Mouse (Mus musculus): ENCODE measurements around the gene Btg1. TPM values are rescaled to one million over a fixed set of nuclear protein-coding genes. Genes with fewer than 3 reads are reported as not detected.
A peak's percentile ranks its signal among the peaks of the same experiment; 100 is the strongest.

The Btg1 gene
- 67.8 and 69.5 TPM in 2 replicates for polyA plus RNA-seq (2016; fragmentation: Nextera tagmentation; extraction: Ambion mirVana)

DNA sequence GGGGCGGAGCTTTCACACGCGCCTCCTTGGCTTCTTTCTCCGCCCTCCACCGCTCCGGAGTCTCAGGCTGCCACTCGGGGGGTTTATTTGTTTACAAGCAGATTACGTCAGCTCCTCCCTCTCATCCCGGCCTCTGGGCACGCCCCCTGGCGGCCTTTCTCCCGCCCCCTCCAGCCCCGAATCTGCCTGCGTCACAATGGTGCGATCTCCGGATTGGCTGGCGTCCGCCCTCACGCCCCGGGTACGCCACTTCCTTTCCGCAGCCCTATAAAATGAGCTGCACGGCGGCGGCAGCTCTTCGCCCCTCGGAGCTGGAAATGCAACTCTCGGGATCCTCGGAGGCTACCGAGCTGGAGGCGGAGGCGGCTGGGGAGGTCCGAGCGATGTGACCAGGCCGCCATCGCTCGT, at the start of gene Btg1:
Gene Btg1, plus strand, starts transcription at position 298 of the 408 bp plus-strand sequence.
- peak within 1 kb of the TSS; percentile 91 for H3K27ac ChIP-seq
- H3K4me3 ChIP-seq: peak within 1 kb of the TSS; percentile 95
- WGBS: under 1% methylated on average over 37 of the region's 37 CpGs
- no peaks in the 10 kb centered on the region for H3K27me3 ChIP-seq (replicated peaks)
- peak within 1 kb of the TSS; percentile 100 for H3K9ac ChIP-seq
- peak; percentile 97 for ATAC-seq (ENCODE audit: low FRiP score, low read depth)
- H3K36me3 ChIP-seq: peaks cover 13% of the 10 kb centered on the region
- no peaks in the 10 kb centered on the region for H3K9me3 ChIP-seq
- peak within 1 kb of the TSS; percentile 62 for H3K4me2 ChIP-seq (replicated peaks)
- peaks cover 9% of the 10 kb centered on the region for H3K4me1 ChIP-seq

GRCm38 (mm10) chr10:96569469-96569868, 47.3 kb upstream of the Btg1 start:
- Histone ChIP-seq H3K27ac (no peak overlapping the region), H3K27me3 (replicated peaks) (no peaks in the 10 kb centered on the region), H3K9ac (no peak overlapping the region), H3K4me2 (replicated peaks) (no peak overlapping the region), H3K4me1 (no peaks in the 10 kb centered on the region), H3K9me3 (no peaks in the 10 kb centered on the region), H3K36me3 (no peaks in the 10 kb centered on the region), H3K4me3 (no peak overlapping the region)
- 86% methylated on average over 8 of the region's 8 CpGs for WGBS
- no peak for ATAC-seq (ENCODE audit: low FRiP score, low read depth)

DNA sequence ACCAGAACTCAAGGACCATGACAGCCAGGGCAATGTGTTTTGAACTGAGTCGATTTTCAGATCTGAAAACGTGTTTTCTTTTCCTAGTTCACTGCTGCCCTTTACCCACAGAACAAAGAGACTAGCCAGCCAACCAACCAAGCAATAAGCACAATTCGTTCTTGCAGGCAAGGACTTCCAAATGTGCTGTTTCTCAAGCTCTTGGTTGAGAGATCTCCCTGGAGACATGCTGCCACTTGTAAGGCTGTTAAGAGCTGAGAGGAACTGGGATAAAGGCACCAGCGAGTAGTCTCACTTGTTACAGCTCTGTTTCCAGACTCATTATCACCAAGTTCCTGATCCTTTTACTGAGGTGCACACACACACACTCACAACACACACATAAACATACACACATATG, 45.6 kb upstream of the Btg1 start:
- no peaks in the 10 kb centered on the region for H3K27me3 ChIP-seq (replicated peaks)
- H3K4me1 ChIP-seq: no peaks in the 10 kb centered on the region
- WGBS: 65% methylated on average over 4 of the region's 4 CpGs
- H3K9ac ChIP-seq: no peak overlapping the region
- no peaks in the 10 kb centered on the region for H3K36me3 ChIP-seq
- no peak overlapping the region for H3K27ac ChIP-seq
- no peak overlapping the region for H3K4me2 ChIP-seq (replicated peaks)
- no peak overlapping the region for H3K4me3 ChIP-seq
- no peaks in the 10 kb centered on the region for H3K9me3 ChIP-seq
- no peak for ATAC-seq (ENCODE audit: low FRiP score, low read depth)

- no peak overlapping the region for H3K4me2 ChIP-seq (replicated peaks)
- WGBS: 63% methylated on average over 6 of the region's 6 CpGs
- no peak overlapping the region for H3K27ac ChIP-seq
- ATAC-seq (ENCODE audit: low FRiP score, low read depth): no peak
- no peak overlapping the region for H3K4me3 ChIP-seq
- H3K9ac ChIP-seq: no peak overlapping the region
- no peaks in the 10 kb centered on the region for H3K9me3 ChIP-seq
- H3K27me3 ChIP-seq (replicated peaks): no peaks in the 10 kb centered on the region
- no peaks in the 10 kb centered on the region for H3K36me3 ChIP-seq
- H3K4me1 ChIP-seq: no peaks in the 10 kb centered on the region
These were observed 42.0 kb upstream of the Btg1 start for GRCm38 (mm10) chr10:96574786-96575185.

GRCm38 (mm10) chr10:96575338-96575737, 41.5 kb upstream of the Btg1 start:
- 90% methylated on average over 5 of the region's 5 CpGs for WGBS
- Histone ChIP-seq H3K27ac (no peak overlapping the region), H3K4me2 (replicated peaks) (no peak overlapping the region), H3K9ac (no peak overlapping the region), H3K27me3 (replicated peaks) (no peaks in the 10 kb centered on the region), H3K9me3 (no peaks in the 10 kb centered on the region), H3K4me3 (no peak overlapping the region), H3K4me1 (no peaks in the 10 kb centered on the region), H3K36me3 (no peaks in the 10 kb centered on the region)
- ATAC-seq (ENCODE audit: low FRiP score, low read depth): no peak

DNA sequence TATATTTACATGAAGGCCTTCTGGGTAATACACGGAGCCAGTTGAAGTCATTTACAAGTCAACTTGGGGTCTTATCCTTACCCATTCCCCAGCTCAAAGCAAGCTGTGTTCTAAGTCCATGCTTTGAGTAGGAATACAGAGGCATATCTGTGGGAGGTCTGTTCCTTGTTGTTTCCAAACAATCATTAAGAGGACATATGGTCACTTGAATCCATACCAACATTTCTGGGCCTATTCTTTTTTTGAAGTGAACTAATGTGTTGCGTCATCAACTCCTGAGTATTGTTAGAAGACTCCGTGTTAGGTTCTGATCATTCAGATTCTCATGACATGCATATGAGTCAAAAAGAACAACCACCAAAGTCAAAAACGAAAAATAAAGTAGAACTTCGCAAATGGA, 37.9 kb upstream of the Btg1 start:
- Histone ChIP-seq H3K27me3 (replicated peaks) (no peaks in the 10 kb centered on the region), H3K36me3 (no peaks in the 10 kb centered on the region), H3K9ac (no peak overlapping the region), H3K4me3 (no peak overlapping the region), H3K27ac (no peak overlapping the region), H3K9me3 (no peaks in the 10 kb centered on the region), H3K4me1 (no peaks in the 10 kb centered on the region), H3K4me2 (replicated peaks) (no peak overlapping the region)
- no peak for ATAC-seq (ENCODE audit: low FRiP score, low read depth)
- 83% methylated on average over 5 of the region's 5 CpGs for WGBS

DNA sequence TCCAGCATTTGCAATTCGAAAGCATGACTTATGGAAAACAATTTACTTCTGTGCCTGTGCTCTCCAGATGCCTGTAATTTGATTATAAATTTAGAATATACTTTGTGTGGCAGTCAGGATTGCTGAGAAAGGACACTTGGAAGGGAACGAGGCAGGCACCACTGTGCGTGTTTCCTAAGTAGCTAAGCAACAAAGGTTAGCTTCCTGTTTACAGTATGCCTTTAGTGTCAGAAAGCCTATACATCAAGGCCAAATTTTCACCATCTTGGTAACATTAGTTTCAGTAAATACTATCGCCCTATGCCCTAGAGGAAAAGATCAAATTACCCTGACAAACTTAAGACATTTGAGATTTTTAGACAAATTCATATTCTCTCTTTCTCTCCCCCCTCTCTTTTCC, 37.4 kb upstream of the Btg1 start:
- Histone ChIP-seq H3K27ac (no peak overlapping the region), H3K27me3 (replicated peaks) (no peaks in the 10 kb centered on the region), H3K9ac (no peak overlapping the region), H3K4me3 (no peak overlapping the region), H3K36me3 (no peaks in the 10 kb centered on the region), H3K4me1 (no peaks in the 10 kb centered on the region), H3K4me2 (replicated peaks) (no peak overlapping the region), H3K9me3 (no peaks in the 10 kb centered on the region)
- no peak for ATAC-seq (ENCODE audit: low FRiP score, low read depth)
- WGBS: 72% methylated on average over 4 of the region's 4 CpGs

GRCm38 (mm10) chr10:96580246-96580645, 36.6 kb upstream of the Btg1 start:
- H3K9me3 ChIP-seq: no peaks in the 10 kb centered on the region
- H3K27me3 ChIP-seq (replicated peaks): no peaks in the 10 kb centered on the region
- H3K4me3 ChIP-seq: no peak overlapping the region
- no peaks in the 10 kb centered on the region for H3K36me3 ChIP-seq
- no peak overlapping the region for H3K27ac ChIP-seq
- 86% methylated on average over 7 of the region's 7 CpGs for WGBS
- no peaks in the 10 kb centered on the region for H3K4me1 ChIP-seq
- no peak overlapping the region for H3K9ac ChIP-seq
- ATAC-seq (ENCODE audit: low FRiP score, low read depth): no peak
- H3K4me2 ChIP-seq (replicated peaks): no peak overlapping the region

GRCm38 (mm10) chr10:96581232-96581631, 35.6 kb upstream of the Btg1 start:
- H3K27me3 ChIP-seq (replicated peaks): no peaks in the 10 kb centered on the region
- no peaks in the 10 kb centered on the region for H3K36me3 ChIP-seq
- no peaks in the 10 kb centered on the region for H3K4me1 ChIP-seq
- no peak overlapping the region for H3K4me3 ChIP-seq
- H3K27ac ChIP-seq: no peak overlapping the region
- no peak overlapping the region for H3K4me2 ChIP-seq (replicated peaks)
- H3K9ac ChIP-seq: no peak overlapping the region
- H3K9me3 ChIP-seq: no peaks in the 10 kb centered on the region
- no peak for ATAC-seq (ENCODE audit: low FRiP score, low read depth)
- WGBS: 56% methylated on average over 6 of the region's 6 CpGs

- Histone ChIP-seq H3K27ac (no peak overlapping the region), H3K27me3 (replicated peaks) (no peaks in the 10 kb centered on the region), H3K9ac (no peak overlapping the region), H3K4me2 (replicated peaks) (no peak overlapping the region), H3K4me3 (no peak overlapping the region), H3K36me3 (no peaks in the 10 kb centered on the region), H3K9me3 (no peaks in the 10 kb centered on the region), H3K4me1 (no peaks in the 10 kb centered on the region)
- no peak for ATAC-seq (ENCODE audit: low FRiP score, low read depth)
- 75% methylated on average over 4 of the region's 4 CpGs for whole genome bisulfite sequencing
These were observed 30.5 kb upstream of the Btg1 start for GRCm38 (mm10) chr10:96586191-96586880.

DNA sequence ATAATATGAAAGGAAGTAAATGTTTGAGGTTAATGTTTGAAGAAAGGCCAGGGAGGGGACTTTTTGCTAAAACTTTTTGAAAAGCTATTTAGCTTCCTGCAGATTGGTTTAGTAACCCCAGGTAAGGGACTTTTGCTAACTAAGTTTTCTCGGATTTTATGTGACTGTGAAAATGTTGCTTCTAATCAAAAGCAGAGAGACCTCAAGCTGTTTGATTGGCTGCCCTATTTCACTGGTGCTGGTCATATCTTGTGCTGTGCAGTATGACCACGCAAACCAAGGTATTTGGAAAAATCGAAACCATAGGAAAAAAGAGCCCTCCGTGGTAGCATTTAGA, 30.0 kb upstream of the Btg1 start:
- no peaks in the 10 kb centered on the region for H3K36me3 ChIP-seq
- H3K9ac ChIP-seq: no peak overlapping the region
- no peaks in the 10 kb centered on the region for H3K9me3 ChIP-seq
- no peak overlapping the region for H3K27ac ChIP-seq
- H3K4me2 ChIP-seq (replicated peaks): no peak overlapping the region
- WGBS: 81% methylated on average over 4 of the region's 4 CpGs
- H3K4me3 ChIP-seq: no peak overlapping the region
- ATAC-seq (ENCODE audit: low FRiP score, low read depth): no peak
- no peaks in the 10 kb centered on the region for H3K27me3 ChIP-seq (replicated peaks)
- H3K4me1 ChIP-seq: no peaks in the 10 kb centered on the region

GRCm38 (mm10) chr10:96588233-96588632, 28.6 kb upstream of the Btg1 start:
- H3K4me1 ChIP-seq: no peaks in the 10 kb centered on the region
- no peak for ATAC-seq (ENCODE audit: low FRiP score, low read depth)
- H3K4me2 ChIP-seq (replicated peaks): no peak overlapping the region
- H3K27ac ChIP-seq: no peak overlapping the region
- no peaks in the 10 kb centered on the region for H3K27me3 ChIP-seq (replicated peaks)
- H3K4me3 ChIP-seq: no peak overlapping the region
- 80% methylated on average over 6 of the region's 6 CpGs for WGBS
- H3K9ac ChIP-seq: no peak overlapping the region
- no peaks in the 10 kb centered on the region for H3K36me3 ChIP-seq
- no peaks in the 10 kb centered on the region for H3K9me3 ChIP-seq

DNA sequence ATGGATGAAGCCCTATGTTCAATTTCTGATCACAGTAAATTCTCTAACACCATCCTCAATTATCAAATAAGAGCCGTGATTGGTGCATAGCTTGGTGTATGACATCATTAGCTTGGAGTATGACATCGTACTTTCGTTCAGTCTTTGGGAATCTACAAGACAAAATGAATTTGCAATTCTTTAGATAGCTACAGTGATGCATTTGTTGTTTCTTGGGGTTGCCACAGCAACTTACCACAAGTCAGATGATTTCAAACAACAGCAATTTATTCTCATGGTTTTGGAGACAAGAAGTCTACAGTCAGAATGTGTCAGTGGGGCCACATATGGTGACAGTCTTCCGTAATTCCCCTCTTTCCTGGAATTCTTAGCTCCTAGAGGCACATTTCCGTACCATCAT, 27.0 kb upstream of the Btg1 start:
- Histone ChIP-seq H3K9me3 (no peaks in the 10 kb centered on the region), H3K36me3 (no peaks in the 10 kb centered on the region), H3K4me3 (no peak overlapping the region), H3K4me2 (replicated peaks) (no peak overlapping the region), H3K27ac (no peak overlapping the region), H3K4me1 (no peaks in the 10 kb centered on the region), H3K27me3 (replicated peaks) (no peaks in the 10 kb centered on the region), H3K9ac (no peak overlapping the region)
- ATAC-seq (ENCODE audit: low FRiP score, low read depth): no peak
- WGBS: 94% methylated on average over 5 of the region's 5 CpGs

Data from neural tube, embryonic 12.5 days (tissue).